In the genomic region with DNA sequence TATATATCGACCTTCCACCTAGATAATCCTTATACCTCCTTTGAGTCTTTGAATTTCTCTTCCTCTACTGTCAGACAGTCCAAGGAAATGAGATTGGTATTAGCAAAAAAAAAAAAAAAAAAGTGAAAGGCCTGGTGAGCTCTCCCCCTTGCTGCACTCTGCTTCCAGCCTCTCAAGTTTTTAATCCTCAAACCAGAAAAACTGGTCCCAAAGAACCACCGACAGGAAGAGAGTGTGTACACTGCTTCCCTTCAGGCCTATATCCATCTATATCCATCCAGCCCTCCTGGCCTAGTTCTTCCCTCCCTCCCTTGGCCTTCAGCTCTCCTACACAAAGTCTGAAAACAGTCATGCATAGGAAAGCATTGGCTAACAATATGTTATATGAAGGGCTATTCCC, we compare ENCODE assay signal across 23 mouse cellular contexts. TPM values are rescaled to one million over a fixed set of nuclear protein-coding genes. Genes with fewer than 3 reads are reported as not detected.
"Had no signal": no experiment of that assay in that cellular context is flagged by ENCODE, and none has a peak within 500 bp of the region (broad histone marks: within the 10 kb centered on the region; RNA-seq: fewer than 3 reads in every experiment).

No protein-coding gene starts in this region.

- DNase-seq: gastrocnemius, postnatal 14 days; heart, adult 18-20 months; heart, postnatal 10 days; heart, postnatal 4 days; kidney, adult 18-20 months; kidney, adult 8-10 months; kidney, postnatal 10 days; kidney, postnatal 25 days; kidney, postnatal 4 days; liver had no signal

- H3K4me3 ChIP-seq: heart, embryonic 10.5 days; heart, embryonic 12.5 days; hindbrain, embryonic 10.5 days; hindbrain, embryonic 12.5 days; layer of hippocampus, adult 2 months; left cerebral cortex, adult 2 months; limb, embryonic 10.5 days; limb, embryonic 12.5 days had no signal

- H3K4me2 ChIP-seq: heart, embryonic 12.5 days; hindbrain, embryonic 12.5 days; hindbrain, embryonic 14.5 days; limb, embryonic 12.5 days had no signal

- H3K9ac ChIP-seq: heart, embryonic 12.5 days; hindbrain, embryonic 12.5 days; hindbrain, embryonic 14.5 days; limb, embryonic 12.5 days had no signal

- H3K9me3 ChIP-seq: heart, embryonic 10.5 days; heart, embryonic 12.5 days; hindbrain, embryonic 10.5 days; hindbrain, embryonic 12.5 days; limb, embryonic 10.5 days; limb, embryonic 12.5 days had no signal

- H3K36me3 ChIP-seq: heart, embryonic 10.5 days; heart, embryonic 12.5 days; hindbrain, embryonic 10.5 days; hindbrain, embryonic 12.5 days; limb, embryonic 10.5 days; limb, embryonic 12.5 days had no signal

- H3K27me3 ChIP-seq: heart, embryonic 12.5 days; hindbrain, embryonic 12.5 days had no signal

- ATAC-seq: hindbrain, embryonic 16.5 days; inflammation-experienced regulatory T-cells, adult 6 months; intestine, postnatal 0 days had no signal

- H3K4me1 ChIP-seq: heart, embryonic 10.5 days; heart, embryonic 12.5 days; hindbrain, embryonic 10.5 days; hindbrain, embryonic 12.5 days; limb, embryonic 10.5 days; limb, embryonic 12.5 days had no signal

- H3K27ac ChIP-seq: heart, embryonic 10.5 days; hindbrain, embryonic 10.5 days; hindbrain, embryonic 12.5 days; hindbrain, embryonic 14.5 days; layer of hippocampus, adult 2 months; left cerebral cortex, adult 2 months; limb, embryonic 10.5 days; limb, embryonic 12.5 days had no signal

RNA-seq across cellular contexts. Expression of gene Tmem255a, which starts 29.5 kb away (rescaled TPM):
- total RNA-seq: granulocyte monocyte progenitor cell, adult 5-6 weeks had no signal
